Mouse (Mus musculus) cerebellum, adult 11-12 months (tissue): ENCODE measurements around the gene Dnah3.

Experiments
- DNase-seq: peaks from one replicate; pipeline ENCODE4 v3.0.0; 2022

Gene Dnah3

DNA sequence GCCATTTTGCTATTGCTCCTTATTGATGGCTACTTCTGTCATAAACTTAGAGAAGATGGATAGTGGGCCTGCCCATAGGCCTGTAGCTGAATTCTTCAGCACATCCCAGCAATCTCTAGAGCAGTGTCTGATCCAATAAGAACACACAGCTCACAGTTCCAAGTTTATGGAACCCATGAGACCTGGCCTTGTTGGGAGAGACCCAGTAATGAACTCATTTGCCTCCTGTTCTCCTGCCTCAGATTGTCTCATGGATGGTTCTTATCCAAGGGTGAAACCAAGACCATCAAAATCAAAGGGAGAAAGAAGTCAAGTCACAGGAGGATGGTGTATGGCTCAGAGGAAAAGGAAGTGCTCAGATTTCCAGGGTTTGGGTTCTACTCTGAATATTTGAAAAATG, 44.6 kb downstream of the Dnah3 start:
- no peak for DNase-seq

DNA sequence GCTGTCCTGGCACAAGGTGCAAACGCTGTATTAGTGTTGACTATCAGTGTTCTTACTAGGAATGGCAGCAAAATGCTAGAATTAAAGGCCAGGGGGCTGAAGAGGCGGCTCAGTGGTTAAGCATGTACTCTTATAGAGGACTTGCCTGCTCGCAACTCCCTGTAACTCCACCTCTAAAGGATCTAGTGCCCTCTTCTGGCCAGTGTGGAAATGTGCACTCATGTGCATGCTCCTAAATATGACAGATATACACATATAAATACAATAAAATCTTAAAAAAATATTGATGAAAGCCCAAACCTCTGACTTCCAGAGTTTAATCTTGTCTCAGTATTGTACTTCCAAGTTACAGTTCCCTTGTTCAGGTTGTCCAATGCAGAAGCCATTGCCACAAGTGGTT, 51.1 kb downstream of the Dnah3 start:
- no peak for DNase-seq

GRCm38 (mm10) chr7:120036422-120036821, 58.7 kb downstream of the Dnah3 start:
- peak; percentile 3 for DNase-seq

DNA sequence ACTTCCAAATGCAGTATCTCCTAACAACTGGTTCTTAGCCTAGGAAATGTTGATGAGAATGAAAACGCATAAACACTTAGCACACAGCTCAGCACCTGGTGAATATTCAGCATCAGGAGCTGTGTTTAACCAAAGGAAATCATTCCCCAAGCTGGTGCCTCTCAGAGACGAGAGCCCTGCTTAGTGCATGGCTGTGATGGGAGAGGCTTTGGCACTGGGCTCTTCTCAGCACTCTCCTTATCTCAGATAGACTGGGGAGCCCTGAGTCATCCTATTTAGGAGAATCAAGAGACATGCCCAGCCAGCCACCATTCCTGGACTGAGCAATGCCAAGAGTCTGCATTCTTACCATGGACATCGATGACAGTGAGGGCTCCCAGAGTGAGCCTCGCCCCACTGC, 60.1 kb downstream of the Dnah3 start:
- no peak for DNase-seq

- DNase-seq: no peak
These were observed 60.5 kb downstream of the Dnah3 start for GRCm38 (mm10) chr7:120034566-120034965.

- DNase-seq: no peak
These were observed 66.4 kb downstream of the Dnah3 start for GRCm38 (mm10) chr7:120028669-120029068.

- no peak for DNase-seq
These were observed 98.0 kb downstream of the Dnah3 start for GRCm38 (mm10) chr7:119997066-119997465.

- no peak for DNase-seq
These were observed 109.7 kb downstream of the Dnah3 start for GRCm38 (mm10) chr7:119985279-119985912.

DNA sequence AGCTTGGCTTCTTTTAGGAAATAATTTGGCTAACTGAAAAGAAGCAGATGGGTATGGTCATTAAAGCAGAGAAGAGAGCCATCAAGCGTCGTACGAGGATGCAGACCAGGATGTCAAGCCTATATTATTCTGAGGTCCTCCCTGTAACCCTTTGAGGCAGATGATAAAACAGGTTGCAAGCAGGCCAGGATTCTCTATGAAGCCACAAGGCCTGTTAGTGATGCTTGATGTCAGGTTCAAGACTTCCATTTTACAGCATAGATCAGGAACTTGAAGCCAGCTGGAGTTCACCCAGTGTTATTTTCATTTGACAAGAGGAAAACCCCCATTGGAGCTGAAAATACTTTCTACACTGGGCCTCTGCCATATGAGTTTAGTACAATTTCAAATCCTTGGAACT, 114.9 kb downstream of the Dnah3 start:
- DNase-seq: no peak

DNA sequence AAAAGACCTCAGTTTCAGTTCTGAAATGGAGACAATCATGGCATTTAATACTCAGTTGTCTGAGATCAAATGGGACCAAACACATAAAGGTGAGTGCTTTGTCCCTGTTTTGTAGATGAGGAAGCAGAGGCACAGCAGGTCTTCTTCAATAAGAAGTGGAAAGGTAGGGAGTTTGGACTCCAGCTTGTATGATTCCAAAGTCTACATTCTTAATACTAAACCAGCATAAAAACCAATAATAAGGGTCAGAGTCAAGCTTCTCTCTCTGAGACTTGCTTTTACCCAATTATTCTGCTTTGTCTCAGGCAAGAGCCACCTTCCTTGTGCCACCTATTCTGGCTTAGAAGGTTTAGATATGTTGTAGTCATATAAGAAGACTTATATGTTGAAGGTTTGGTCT, 116.5 kb downstream of the Dnah3 start:
- no peak for DNase-seq

GRCm38 (mm10) chr7:119977574-119977973, 117.5 kb downstream of the Dnah3 start:
- no peak for DNase-seq

- peak; percentile 20 for DNase-seq
These were observed 118.8 kb downstream of the Dnah3 start for GRCm38 (mm10) chr7:119976256-119976655.

GRCm38 (mm10) chr7:119974214-119974613, 120.9 kb downstream of the Dnah3 start:
- DNase-seq: no peak

DNA sequence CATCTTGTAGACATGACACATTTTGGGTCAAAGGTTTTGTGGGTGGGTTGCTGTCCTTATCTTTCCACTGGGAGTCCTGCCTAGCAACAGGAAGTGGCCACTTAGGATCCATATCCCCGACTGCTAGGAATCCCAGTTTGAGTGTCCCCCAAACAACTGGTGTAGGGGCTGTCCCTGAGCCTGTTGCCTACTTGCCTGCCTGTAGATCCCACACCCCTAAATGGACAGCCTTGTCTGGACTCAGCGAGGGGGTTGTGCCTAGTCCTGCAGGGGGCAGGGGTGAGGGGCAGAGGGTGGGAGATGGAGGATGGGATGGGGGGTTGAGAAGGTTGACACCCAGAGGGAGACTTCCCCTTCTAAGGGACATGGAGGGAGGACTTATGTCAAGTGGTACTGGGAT, 125.8 kb downstream of the Dnah3 start:
- DNase-seq: no peak

GRCm38 (mm10) chr7:119965651-119966395, 129.3 kb downstream of the Dnah3 start:
- DNase-seq: no peak

- DNase-seq: no peak
These were observed 129.9 kb downstream of the Dnah3 start for GRCm38 (mm10) chr7:119965205-119965604.

DNA sequence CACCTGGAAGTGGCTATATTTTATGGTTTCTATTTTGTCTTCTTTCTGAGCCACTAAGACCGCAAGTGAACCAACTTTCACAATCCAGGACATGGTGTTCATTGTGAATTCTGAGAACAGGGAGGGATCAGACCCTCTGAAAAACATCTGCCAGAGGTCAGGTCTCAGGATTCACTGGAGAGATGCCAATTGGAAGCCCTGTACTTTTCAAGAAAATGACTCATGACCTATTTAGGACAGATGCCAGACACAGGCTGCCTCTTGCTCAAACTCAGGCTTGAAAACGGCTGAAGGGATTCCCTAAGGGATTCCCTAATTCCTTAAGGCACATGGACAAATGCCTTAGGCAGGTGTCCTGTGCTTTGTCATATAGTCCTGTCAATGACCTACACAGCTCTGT, 134.0 kb downstream of the Dnah3 start:
- DNase-seq: no peak

- no peak for DNase-seq
These were observed 134.5 kb downstream of the Dnah3 start for GRCm38 (mm10) chr7:119960546-119960945.

- no peak for DNase-seq
These were observed 135.1 kb downstream of the Dnah3 start for GRCm38 (mm10) chr7:119960006-119960405.

- no peak for DNase-seq
These were observed 135.6 kb downstream of the Dnah3 start for GRCm38 (mm10) chr7:119959491-119959890.

GRCm38 (mm10) chr7:119959091-119959490, 136.0 kb downstream of the Dnah3 start:
- no peak for DNase-seq

DNA sequence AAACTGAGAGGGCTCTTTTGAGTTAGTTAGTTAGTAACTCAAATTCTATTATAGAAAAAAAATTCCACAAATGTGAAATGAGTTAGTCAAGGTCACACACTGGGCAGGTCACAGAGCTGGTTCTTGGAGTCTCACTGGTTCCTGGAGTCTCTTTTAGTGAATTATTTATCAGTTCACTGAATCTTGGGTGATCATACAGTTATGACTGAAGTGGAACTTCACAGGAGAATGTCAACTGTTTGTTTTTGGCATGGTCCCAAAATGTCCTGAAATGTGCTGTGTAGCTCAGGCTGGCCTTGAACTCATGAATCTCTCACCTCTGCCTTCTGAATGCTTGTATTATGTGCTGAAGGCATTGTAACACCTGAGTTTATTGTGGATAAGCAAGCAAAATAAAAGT, 137.7 kb downstream of the Dnah3 start:
- no peak for DNase-seq

GRCm38 (mm10) chr7:119954047-119954446, 141.0 kb downstream of the Dnah3 start:
- no peak for DNase-seq

DNA sequence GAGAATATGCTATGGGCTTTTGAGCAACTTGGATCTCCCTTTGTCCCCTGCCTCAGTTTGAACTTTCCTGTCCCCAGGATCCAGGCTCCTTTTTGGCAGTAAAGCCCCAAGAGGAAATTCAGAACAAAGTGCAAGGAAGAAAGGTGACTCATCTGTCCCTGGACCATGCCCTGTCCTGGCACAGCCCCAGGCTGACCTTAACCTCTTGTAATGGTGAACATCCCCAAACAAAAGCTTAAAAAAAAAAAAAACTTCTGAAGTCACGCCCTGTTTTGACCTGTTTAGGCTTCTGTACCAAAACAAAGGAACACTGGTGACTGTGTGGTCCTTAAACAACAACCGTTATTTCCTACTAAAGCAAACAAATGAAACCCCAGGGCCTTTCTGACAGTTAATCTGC, 153.5 kb downstream of the Dnah3 start:
- no peak for DNase-seq

- no peak for DNase-seq
These were observed 158.0 kb downstream of the Dnah3 start for GRCm38 (mm10) chr7:119937036-119937435.
